Mouse (Mus musculus): Measurements from ENCODE around the gene Ptgir.

The Ptgir gene

DNA sequence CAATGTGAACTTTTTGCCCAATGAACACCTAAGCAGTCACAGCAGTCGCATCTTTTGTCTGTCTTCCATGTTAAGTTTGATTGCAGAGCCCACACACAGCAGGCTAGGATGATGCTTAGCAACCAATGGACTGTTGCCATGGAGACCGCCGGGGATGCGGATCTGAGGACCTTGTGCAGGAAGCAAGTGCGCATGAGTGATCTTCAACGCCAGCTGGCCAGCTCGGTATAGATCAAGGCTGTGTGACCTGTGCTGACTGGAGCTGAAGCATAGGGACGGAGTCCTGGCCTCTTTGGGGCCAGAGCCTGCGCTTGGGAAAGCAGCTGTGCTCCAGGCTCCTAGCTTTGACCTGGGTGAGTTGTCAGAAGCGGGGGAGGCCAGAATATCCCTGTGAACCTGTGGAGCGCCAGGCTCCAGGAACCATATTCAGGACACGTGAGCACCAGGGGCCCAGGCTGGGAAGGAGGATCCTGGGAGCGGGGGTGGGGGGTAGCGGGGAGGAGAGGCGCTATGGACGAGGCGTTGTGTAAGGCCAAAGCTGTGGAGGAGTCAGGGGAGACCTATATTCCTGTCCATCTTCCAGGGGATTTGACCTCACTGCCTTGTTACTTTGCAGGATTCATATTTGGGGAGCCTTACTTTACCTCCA lies 53.4 kb downstream of the Ptgir start, which contains the start of gene Pnmal1:
TSS of gene Pnmal1 (plus strand) at position 141 of the 649 bp plus-strand sequence.
- in situ Hi-C loops (cut with MboI, MseI): no loop called here
